Mouse (Mus musculus) hindbrain, embryonic 11.5 days (tissue): ENCODE results near the gene Hscb. TPM values are rescaled to one million over a fixed set of nuclear protein-coding genes. Genes with fewer than 3 reads are reported as not detected.
"Not testable (repeated sequence)": the region's sequence is repeated elsewhere in the genome, so short reads cannot be mapped to it uniquely, and the experiment has no call there.

Experiments used
- ATAC-seq: fragments of 200-750 bp; cut with Nextera tagmentation; 2 replicates; pipeline ENCODE4 v1.8.0; 2017; ENCODE audit warnings: mild to moderate bottlenecking, moderate TSS enrichment, moderate library complexity; ENCODE audit not compliant: low FRiP score
- DNase-seq: peaks from one replicate; pipeline ENCODE4 v3.0.0-alpha.2; 2015; ENCODE audit warnings: low spot score
- H3K27ac ChIP-seq: fragments of 300-500 bp; sonication (generic); 2 replicates; pipeline ENCODE4 v1.5.1; 2014; ENCODE audit warnings: mild to moderate bottlenecking, low read depth, low read length
- H3K27me3 ChIP-seq: fragments of 300-500 bp; sonication (generic); 2 replicates; pipeline ENCODE4 v1.6.1; 2014; ENCODE audit warnings: mild to moderate bottlenecking, low read length, moderate library complexity, mixed read lengths; ENCODE audit not compliant: control insufficient read depth, insufficient read depth
- H3K36me3 ChIP-seq: fragments of 300-500 bp; sonication (generic); 2 replicates; pipeline ENCODE4 v1.6.1; 2014; ENCODE audit warnings: mild to moderate bottlenecking, low read length, moderate library complexity, mixed read lengths; ENCODE audit not compliant: control insufficient read depth, insufficient read depth
- H3K4me1 ChIP-seq: fragments of 300-500 bp; sonication (generic); replicated peaks from 2 replicates; pipeline ENCODE4 v1.6.1; 2014; ENCODE audit warnings: low read length, mixed read lengths; ENCODE audit not compliant: control insufficient read depth, insufficient read depth
- H3K4me2 ChIP-seq: fragments of 300-500 bp; sonication (generic); replicated peaks from 2 replicates; pipeline ENCODE4 v1.6.1; 2014; ENCODE audit warnings: mild to moderate bottlenecking, low read depth, low read length
- H3K4me3 ChIP-seq: fragments of 300-500 bp; sonication (generic); 2 replicates; pipeline ENCODE4 v1.5.1; 2014; ENCODE audit warnings: low read depth, low read length
- H3K9ac ChIP-seq: fragments of 300-500 bp; sonication (generic); 2 replicates; pipeline ENCODE4 v1.6.1; 2014; ENCODE audit warnings: low read depth, low read length
- H3K9me3 ChIP-seq: fragments of 300-500 bp; sonication (generic); 2 replicates; pipeline ENCODE4 v1.6.1; 2016; ENCODE audit warnings: low read length; ENCODE audit not compliant: control insufficient read depth
- WGBS: fragments of 180-500 bp; shearing (Covaris S2); extraction: QIAGEN DNeasy Blood & Tissue Kit; methylation state at CpG from one replicate; pipeline ENCODE4 v1.1.7; 2014; 5-methylcytosine and 5-hydroxymethylcytosine counted together
- polyA plus RNA-seq: library from polyadenylated mRNA; unstranded; fragments of >200 nt; fragmentation: Nextera tagmentation; extraction: Ambion mirVana; gene quantifications from 2 replicates; pipeline ENCODE4 v1.2.1, GENCODE M21; 2014

The Hscb gene
- 15.7 and 24.3 TPM in 2 replicates for polyA plus RNA-seq

GRCm38 (mm10) chr5:110839678-110840365 lies at the start of gene Hscb, which contains the start of gene Chek2:
Gene Hscb (minus strand): TSS chr5:110839777.
Gene Chek2 (plus strand): TSS chr5:110839979.
- ATAC-seq: peak; percentile 98
- Histone ChIP-seq H3K4me2 (peak within 1 kb of the TSS; percentile 71), H3K4me3 (peak within 1 kb of the TSS; percentile 58), H3K9ac (peak within 1 kb of the TSS; percentile 62), H3K27me3 (no peaks in the 10 kb centered on the region), H3K27ac (peak within 1 kb of the TSS; percentile 47; the same call in 1 of the 2 replicates), H3K4me1 (no peaks in the 10 kb centered on the region), H3K36me3 (no peaks in the 10 kb centered on the region), H3K9me3 (no peaks in the 10 kb centered on the region)
- peak; percentile 97 for DNase-seq
- under 1% methylated on average over 41 of the region's 41 CpGs for WGBS

- no peak overlapping the region for H3K4me3 ChIP-seq
- H3K9me3 ChIP-seq: no peaks in the 10 kb centered on the region
- H3K9ac ChIP-seq: no peak overlapping the region
- no peak overlapping the region for H3K27ac ChIP-seq
- no peaks in the 10 kb centered on the region for H3K27me3 ChIP-seq
- WGBS: 86% methylated on average over 4 of the region's 4 CpGs
- ATAC-seq (no peak), DNase-seq (no peak)
- no peak overlapping the region for H3K4me2 ChIP-seq
- no peaks in the 10 kb centered on the region for H3K36me3 ChIP-seq
- H3K4me1 ChIP-seq: no peaks in the 10 kb centered on the region
Observed at GRCm38 (mm10) chr5:110888596-110888995, 49.0 kb upstream of the Hscb start.

GRCm38 (mm10) chr5:110879584-110880374 lies 40.2 kb upstream of the Hscb start, which contains the start of gene Ttc28:
Gene Ttc28 (plus strand): TSS chr5:110879803.
- H3K36me3 ChIP-seq: no peaks in the 10 kb centered on the region
- peak within 1 kb of the TSS; percentile 84 for H3K4me3 ChIP-seq
- H3K27me3 ChIP-seq: no peaks in the 10 kb centered on the region
- H3K27ac ChIP-seq: peak within 1 kb of the TSS; percentile 59
- peak; percentile 93 for DNase-seq
- H3K4me2 ChIP-seq: peak within 1 kb of the TSS; percentile 78
- H3K9me3 ChIP-seq: no peaks in the 10 kb centered on the region
- peak; percentile 93 for ATAC-seq
- WGBS: under 1% methylated on average over 81 of the region's 101 CpGs
- H3K9ac ChIP-seq: peak within 1 kb of the TSS; percentile 77
- no peaks in the 10 kb centered on the region for H3K4me1 ChIP-seq

GRCm38 (mm10) chr5:110879042-110879441 lies 39.5 kb upstream of the Hscb start:
- peak overlapping the region; percentile 84 for H3K4me3 ChIP-seq
- no peaks in the 10 kb centered on the region for H3K27me3 ChIP-seq
- DNase-seq (no peak), ATAC-seq (no peak; the same call in 1 of the 2 replicates)
- H3K9me3 ChIP-seq: no peaks in the 10 kb centered on the region
- H3K27ac ChIP-seq: peak overlapping the region; percentile 59; the same call in 1 of the 2 replicates
- peak overlapping the region; percentile 77 for H3K9ac ChIP-seq
- H3K36me3 ChIP-seq: no peaks in the 10 kb centered on the region
- 63% methylated on average over 7 of the region's 7 CpGs for WGBS
- H3K4me1 ChIP-seq: no peaks in the 10 kb centered on the region
- H3K4me2 ChIP-seq: peak overlapping the region; percentile 78

- 94% methylated on average over 1 of the region's 1 CpGs for WGBS
- H3K9ac ChIP-seq, H3K27me3 ChIP-seq, ATAC-seq, H3K9me3 ChIP-seq, H3K27ac ChIP-seq, H3K4me2 ChIP-seq, DNase-seq, H3K4me1 ChIP-seq, H3K4me3 ChIP-seq, H3K36me3 ChIP-seq: not testable (repeated sequence)
Observed at GRCm38 (mm10) chr5:110878526-110878925, 38.9 kb upstream of the Hscb start.

- H3K4me2 ChIP-seq: no peak overlapping the region
- DNase-seq: no peak
- H3K4me3 ChIP-seq: no peak overlapping the region
- no peaks in the 10 kb centered on the region for H3K9me3 ChIP-seq
- H3K27me3 ChIP-seq: no peaks in the 10 kb centered on the region
- H3K4me1 ChIP-seq: no peaks in the 10 kb centered on the region
- no peak for ATAC-seq
- no peaks in the 10 kb centered on the region for H3K36me3 ChIP-seq
- H3K9ac ChIP-seq: no peak overlapping the region
- no peak overlapping the region for H3K27ac ChIP-seq
- 85% methylated on average over 5 of the region's 5 CpGs for WGBS
Observed at GRCm38 (mm10) chr5:110877666-110878505, 38.3 kb upstream of the Hscb start.

DNA sequence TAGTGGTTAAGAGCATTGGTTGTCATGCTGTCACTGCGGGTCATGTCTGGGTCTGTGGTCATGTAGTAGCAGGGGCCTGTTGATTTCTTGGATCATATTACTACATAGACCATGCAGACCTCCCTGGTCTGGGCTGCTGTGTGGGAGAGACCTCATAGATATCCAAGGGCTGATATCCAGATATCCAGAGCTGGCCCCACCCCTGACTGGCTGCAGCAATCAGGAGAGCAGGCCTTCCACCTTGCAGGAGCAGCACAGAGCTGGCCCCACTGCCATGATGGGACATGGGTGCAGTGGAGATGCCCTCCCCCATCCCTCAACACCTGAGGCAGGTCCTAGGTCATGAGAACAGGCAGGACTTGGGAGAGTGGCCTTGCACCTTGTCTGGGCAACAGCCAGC lies 35.7 kb upstream of the Hscb start:
- 86% methylated on average over 1 of the region's 1 CpGs for WGBS
- no peak for DNase-seq
- H3K27me3 ChIP-seq: no peaks in the 10 kb centered on the region
- H3K4me2 ChIP-seq: no peak overlapping the region
- H3K36me3 ChIP-seq: no peaks in the 10 kb centered on the region
- no peak for ATAC-seq
- no peaks in the 10 kb centered on the region for H3K9me3 ChIP-seq
- no peak overlapping the region for H3K27ac ChIP-seq
- no peak overlapping the region for H3K9ac ChIP-seq
- H3K4me3 ChIP-seq: no peak overlapping the region
- no peaks in the 10 kb centered on the region for H3K4me1 ChIP-seq

GRCm38 (mm10) chr5:110874711-110875110 lies 35.1 kb upstream of the Hscb start:
- H3K4me1 ChIP-seq: no peaks in the 10 kb centered on the region
- no peak overlapping the region for H3K27ac ChIP-seq
- no peak overlapping the region for H3K4me2 ChIP-seq
- no peaks in the 10 kb centered on the region for H3K27me3 ChIP-seq
- no peaks in the 10 kb centered on the region for H3K9me3 ChIP-seq
- no peaks in the 10 kb centered on the region for H3K36me3 ChIP-seq
- peak; percentile 38 for DNase-seq
- ATAC-seq: no peak
- no peak overlapping the region for H3K9ac ChIP-seq
- no peak overlapping the region for H3K4me3 ChIP-seq
